Mouse (Mus musculus) layer of hippocampus, adult 8-10 months (tissue): Measurements from ENCODE around the gene Efcab7. TPM values are rescaled to one million over a fixed set of nuclear protein-coding genes. Genes with fewer than 3 reads are reported as not detected.

Experiments
- DNase-seq, 2 experiments: peaks; one replicate each; pipeline ENCODE4 v3.0.0; 2022; ENCODE audit warnings: low spot score in 2 of 2
- total RNA-seq, 4 experiments: library from RNA; stranded (reverse); gene quantifications; 2 replicates each; pipeline ENCODE4 v1.2.4; 2022

The Efcab7 gene
- total RNA-seq, 4 experiments from 2014 or later: 8.7 to 12.0 (median 10.6) TPM

DNA sequence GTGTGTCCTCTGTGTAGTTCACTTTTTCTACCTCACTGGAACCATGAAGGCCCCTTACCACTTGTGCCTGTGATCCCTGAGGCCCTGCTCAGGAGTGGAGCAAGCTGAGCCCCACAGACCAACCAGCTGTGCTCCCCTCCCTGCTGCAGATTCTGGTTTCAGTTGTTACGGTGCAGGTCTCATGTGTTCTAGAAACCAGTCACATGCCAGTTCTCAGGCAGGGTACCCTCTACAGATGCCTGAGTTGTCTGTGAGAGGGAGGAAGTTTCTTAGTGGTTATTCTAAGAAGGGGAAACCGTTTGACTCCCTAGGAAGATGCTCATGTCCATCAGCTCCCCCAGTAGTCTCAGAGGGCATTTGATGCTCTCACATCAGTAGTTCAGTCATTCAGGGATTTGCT is 115.6 kb downstream of the Efcab7 start:
- DNase-seq: no peak

DNA sequence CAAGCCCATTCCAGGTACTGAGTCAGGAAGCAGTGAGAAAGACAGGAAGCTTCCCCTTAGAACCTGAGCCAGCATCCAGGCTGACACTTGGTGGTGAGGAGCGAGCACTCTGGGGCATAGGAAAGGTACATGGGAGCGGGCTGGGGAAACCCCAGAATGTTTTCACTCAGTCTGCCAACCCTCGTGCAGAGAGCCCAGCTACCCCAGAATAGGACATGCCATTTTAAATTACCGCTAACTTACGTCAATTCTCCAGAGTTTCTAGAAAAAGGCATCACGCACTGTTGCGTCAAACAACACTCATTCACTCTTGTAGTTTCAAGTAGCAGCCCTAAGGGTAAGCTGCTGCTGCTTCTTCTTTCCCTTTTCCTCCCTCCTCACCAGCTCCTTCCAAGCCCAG is 116.0 kb downstream of the Efcab7 start:
- no peak for DNase-seq

DNA sequence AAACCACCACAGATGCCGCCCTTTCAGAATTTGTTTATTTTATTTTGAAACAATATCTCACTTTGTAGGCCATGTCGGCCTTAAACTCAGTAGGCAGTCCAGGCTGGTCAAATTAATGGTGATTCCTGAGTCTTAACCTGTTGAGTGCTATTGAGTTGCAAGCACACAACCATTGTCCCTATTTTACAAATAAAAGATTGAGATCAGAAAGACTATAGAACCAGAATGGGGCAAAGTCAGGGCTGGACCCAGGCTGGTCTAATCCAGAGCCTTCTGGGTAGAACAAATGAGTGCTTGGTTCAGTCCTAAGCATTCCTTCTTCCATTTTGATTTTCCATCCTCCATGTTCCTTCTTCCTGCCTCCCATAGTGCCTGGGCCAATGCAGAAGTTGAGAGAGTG is 117.5 kb downstream of the Efcab7 start:
- no peak for DNase-seq

DNA sequence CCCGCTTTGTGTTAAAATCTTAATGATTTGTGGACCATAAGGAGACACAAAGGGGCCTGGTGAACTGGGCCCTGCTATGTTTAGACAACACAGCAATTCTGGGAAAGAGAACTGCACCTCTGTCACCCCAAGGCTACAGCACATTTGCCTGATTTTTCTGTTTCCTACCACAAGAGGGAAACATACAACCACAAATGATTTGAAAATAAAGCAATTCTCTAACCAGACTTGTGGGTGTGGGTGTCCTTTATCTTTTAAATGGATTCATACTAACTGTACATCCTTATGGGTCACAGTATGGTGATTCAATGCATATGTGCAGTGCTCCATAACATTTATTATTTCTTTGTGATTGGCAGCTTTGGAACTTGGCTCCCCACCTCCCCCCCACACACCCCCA is 118.2 kb downstream of the Efcab7 start:
- no peak for DNase-seq

DNA sequence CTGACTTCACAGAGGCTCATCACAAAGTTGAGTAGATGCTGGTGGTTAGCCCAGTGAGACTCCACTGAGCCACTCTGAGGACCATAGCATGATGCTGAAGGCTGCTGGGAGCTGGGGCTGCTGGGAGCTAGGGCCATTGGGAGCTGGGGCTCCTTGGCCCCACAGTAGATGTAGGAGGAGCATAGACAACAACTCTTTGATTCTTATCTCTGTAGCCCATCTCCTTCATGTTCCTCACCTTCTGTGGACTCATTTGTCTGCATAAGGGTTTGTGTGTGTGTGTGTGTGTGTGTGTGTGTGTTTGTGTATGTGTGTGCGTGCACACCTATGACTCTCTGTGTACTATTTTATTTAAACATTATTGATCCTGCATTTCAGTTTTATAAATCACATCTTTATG is 118.9 kb downstream of the Efcab7 start:
- DNase-seq: no peak

DNA sequence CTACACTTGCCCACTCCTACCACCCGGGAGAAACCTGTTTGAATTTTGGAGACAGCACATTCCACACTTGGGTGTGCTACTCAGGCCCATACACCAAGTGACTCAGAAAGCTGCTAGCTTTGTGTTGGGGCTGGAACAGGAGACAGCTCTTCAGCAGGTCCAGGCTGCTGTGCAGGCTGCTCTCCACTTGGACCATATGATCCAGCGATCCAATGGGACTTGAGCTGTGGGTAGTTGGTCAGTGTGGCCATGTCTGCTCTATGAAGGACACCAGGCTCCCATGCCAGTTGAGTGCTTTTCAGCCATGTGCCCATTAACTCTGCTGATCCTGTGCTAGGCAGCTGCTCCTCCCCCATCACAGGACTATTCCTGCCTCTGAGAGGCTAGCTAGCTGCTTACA is 124.9 kb downstream of the Efcab7 start:
- no peak for DNase-seq

DNA sequence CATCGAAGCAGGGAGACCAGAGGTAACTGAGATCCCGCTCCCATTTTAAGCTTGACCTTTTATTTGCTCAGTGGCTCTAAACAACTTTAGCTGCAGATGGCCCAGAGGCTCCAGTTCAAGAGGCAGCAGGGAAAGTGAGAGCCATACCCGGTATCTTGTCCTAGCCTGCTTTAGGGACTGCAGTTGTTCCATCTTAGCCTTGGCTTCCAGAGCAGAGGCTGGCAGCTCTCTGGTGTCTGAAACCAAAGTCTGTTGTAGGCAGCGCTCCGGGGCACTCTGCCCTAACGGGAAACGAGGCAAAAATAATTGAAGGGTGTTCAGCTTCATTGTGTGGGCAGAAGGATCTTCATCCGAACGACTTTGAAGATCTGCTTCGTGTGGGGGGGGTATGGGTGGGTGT is 126.4 kb downstream of the Efcab7 start:
- no peak for DNase-seq

DNA sequence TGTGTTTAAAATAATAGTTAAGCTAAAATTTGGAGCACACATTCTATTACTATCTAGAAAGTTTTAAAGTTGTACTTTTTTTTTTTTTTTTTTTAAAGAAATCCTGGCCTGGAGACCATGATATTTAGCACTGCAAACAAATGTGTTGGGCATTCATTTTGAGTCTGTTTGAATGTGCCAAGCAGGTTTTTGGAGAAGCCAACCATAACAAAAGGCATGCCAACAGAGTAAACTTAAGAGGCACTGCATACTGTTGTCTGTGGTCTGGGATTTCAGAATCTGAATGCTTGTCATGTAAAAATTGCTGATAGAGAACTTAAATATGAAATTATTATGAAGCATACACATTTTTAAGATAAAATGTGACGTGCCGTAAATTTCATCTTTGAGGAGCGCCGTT is 128.2 kb downstream of the Efcab7 start:
- no peak for DNase-seq

DNA sequence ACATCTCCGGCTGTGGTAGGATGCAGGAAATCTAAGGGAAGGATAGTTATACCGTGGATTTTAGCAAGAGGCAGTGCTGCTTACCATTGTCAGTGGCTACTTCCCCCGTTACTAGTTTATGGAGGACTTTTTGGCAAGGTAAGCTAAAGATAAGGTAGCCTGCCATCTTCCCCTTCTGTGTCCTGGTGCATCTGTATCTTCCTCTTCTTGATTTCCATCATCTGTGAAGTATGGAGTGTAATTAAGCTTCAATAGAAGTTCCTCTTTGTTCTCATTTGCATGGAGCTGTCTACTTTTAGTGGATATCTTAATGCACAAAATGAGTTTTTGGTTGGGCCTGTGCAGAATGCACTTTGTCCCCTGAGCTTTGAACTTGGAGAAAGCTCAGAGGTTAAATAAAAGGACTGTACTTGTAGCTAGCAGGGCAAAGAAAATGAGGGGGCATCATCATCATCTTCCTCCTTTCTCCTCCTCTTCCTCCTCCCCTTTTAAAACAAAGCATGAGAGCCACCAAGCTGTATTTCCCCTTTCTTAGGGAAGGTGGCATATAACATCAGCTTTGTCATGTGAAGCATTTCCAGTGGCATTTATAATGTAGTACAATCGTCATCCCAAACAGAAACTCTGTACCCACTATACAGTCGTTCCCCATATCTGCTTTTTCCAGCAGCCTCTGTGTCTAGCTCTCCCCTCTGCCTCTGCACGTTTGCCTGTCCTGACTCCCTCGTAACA is 129.3 kb downstream of the Efcab7 start:
- DNase-seq: no peak

DNA sequence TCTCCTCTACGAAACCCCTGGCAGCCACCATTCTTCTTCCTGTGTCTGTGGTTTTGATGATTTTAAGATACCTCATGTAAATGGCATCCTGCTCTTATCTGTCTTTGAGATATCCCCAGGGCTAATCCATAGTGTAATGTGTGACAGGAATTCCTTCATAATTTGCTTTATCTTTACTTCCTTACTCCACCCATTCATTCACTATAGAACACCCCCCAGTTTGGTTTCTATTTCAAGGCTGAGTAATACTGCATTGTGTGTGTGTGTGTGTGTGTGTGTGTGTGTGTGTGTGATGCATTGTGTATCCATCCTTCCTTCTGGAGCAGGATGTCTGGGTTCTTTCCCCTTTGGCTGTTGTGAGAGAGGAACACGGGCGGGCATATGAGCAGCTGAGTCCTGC is 130.3 kb downstream of the Efcab7 start:
- DNase-seq: no peak

Other genes with a start within 250 kb of the Efcab7 start
- gene Foxd3, start 172.9 kb upstream of the Efcab7 start, total RNA-seq: not detected
- 10 to 100 TPM in 3 of 4 experiments, 1 to 10 TPM in 1; 8.8 to 12.8 (median 12.1) TPM for gene Alg6, start 113.5 kb upstream of the Efcab7 start, total RNA-seq
- gene Pgm1, start 100.2 kb downstream of the Efcab7 start, total RNA-seq: 10 to 100 TPM; 61.5 to 70.0 (median 67.4) TPM
- gene Itgb3bp, start 100.6 kb downstream of the Efcab7 start, total RNA-seq: 1 to 10 TPM; 3.5 to 7.3 (median 5.3) TPM